Mouse (Mus musculus) erythroblast, embryonic 14.5 days (primary cell): ENCODE data around the gene Fam84b.

Experiments
- GATA1 ChIP-seq: IDR thresholded peaks from 2 replicates; pipeline ENCODE4 v1.6.1; 2012; ENCODE audit warnings: low read length, inconsistent platforms, mixed read lengths
- TAL1 ChIP-seq: IDR thresholded peaks from 3 replicates; pipeline ENCODE4 v1.6.1; 2012; ENCODE audit warnings: low read length, inconsistent platforms, mixed read lengths

GRCm38 (mm10) chr15:60836321-60836720, 17.3 kb downstream of the Fam84b start:
- TF ChIP-seq TAL1 (no peak), GATA1 (no peak)
